Mouse (Mus musculus) C2C12 (cell line): Measurements from ENCODE around the gene Cacna2d3.

Experiments used
- CEBPB ChIP-seq: IDR thresholded peaks from one replicate; pipeline ENCODE4 v1.6.1; 2011; ENCODE audit warnings: low read depth, mild to moderate bottlenecking, control low read depth, moderate library complexity
- CTCF ChIP-seq: IDR thresholded peaks from one replicate; pipeline ENCODE4 v1.5.1; 2011; ENCODE audit not compliant: control insufficient read depth, insufficient read depth, insufficient read length
- FOSL1 ChIP-seq: IDR thresholded peaks from one replicate; pipeline ENCODE4 v1.8.0; 2011; ENCODE audit warnings: mild to moderate bottlenecking, low read length; ENCODE audit not compliant: poor library complexity, insufficient read depth, severe bottlenecking
- MAX ChIP-seq: IDR thresholded peaks from one replicate; pipeline ENCODE4 v1.6.1; 2011; ENCODE audit warnings: mild to moderate bottlenecking, control low read depth
- MYOD1 ChIP-seq: IDR thresholded peaks from one replicate; pipeline ENCODE4 v1.6.1; 2011; ENCODE audit warnings: low read depth; ENCODE audit not compliant: control insufficient read depth, insufficient read length
- MYOG ChIP-seq: IDR thresholded peaks from one replicate; pipeline ENCODE4 v1.6.1; 2011; ENCODE audit not compliant: control insufficient read depth, insufficient read length; ENCODE audit errors: extremely low read depth
- USF1 ChIP-seq: IDR thresholded peaks from one replicate; pipeline ENCODE4 v1.6.1; 2011; ENCODE audit warnings: low read depth, mild to moderate bottlenecking, control low read depth, moderate library complexity

DNA sequence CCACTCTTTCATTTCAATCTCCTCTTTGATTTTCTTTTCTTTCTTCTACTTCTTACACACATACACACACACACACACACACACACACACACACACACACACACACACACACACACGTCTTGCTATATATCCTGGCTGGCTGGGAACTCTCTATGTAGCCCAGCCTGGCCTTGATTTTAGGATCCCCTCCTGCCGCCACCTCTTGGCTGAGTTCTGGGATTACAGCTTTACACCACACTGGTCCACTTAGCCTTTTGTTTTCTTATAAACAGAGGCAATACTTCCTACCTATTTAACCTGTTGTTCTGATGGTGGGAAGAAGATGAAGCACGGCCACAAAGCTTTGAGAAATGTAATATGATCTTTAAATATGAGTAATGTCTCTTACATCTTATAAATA is 741.2 kb downstream of the Cacna2d3 start:
- TF ChIP-seq CTCF = no peak
- TF ChIP-seq MAX = no peak
- no peak for TF ChIP-seq MYOG
- no peak for TF ChIP-seq USF1
- TF ChIP-seq CEBPB = no peak
- no peak for TF ChIP-seq MYOD1
- no peak for TF ChIP-seq FOSL1
